Mouse (Mus musculus): ENCODE data around the gene Il1r1.

- TF ChIP-seq CTCF (IDR thresholded peaks at IDR 0.05; ENCODE audit: low read depth, low read length) (no peak), EP300 (IDR thresholded peaks at IDR 0.05; ENCODE audit: insufficient read depth, low read depth, low read length) (no peak), POLR2A (IDR thresholded peaks at IDR 0.05; ENCODE audit: insufficient read depth, low read length) (no peak)
These were observed 86.7 kb downstream of the Il1r1 start for GRCm38 (mm10) chr1:40311625-40312024.

Measured in ES-Bruce4 (cell line).